Mouse (Mus musculus) CH12.LX (cell line): ENCODE measurements at regions not wholly inside any gene's neighbourhood (a gene's known extent, or its start where the extent isn't known, plus 50 kb on each side); places are given as distances from the start of the nearest gene placed in this dataset.

Experiments
- CTCF ChIP-seq, 2 experiments: IDR thresholded peaks in 1 of 2; conservative IDR thresholded peaks in 1 of 2; 2 replicates each; pipeline ENCODE4 v1.5.1; 2011 to 2012; ENCODE audit warnings: low read depth in 2 of 2, low read length in 2 of 2, improper control_type of control experiment in 1 of 2, inconsistent platforms in 1 of 2, mild to moderate bottlenecking in 1 of 2, moderate library complexity in 1 of 2
- MAFK ChIP-seq: IDR thresholded peaks from 2 replicates; pipeline ENCODE4 v1.6.1; 2011; ENCODE audit warnings: low read length, improper control_type of control experiment; ENCODE audit not compliant: insufficient replicate concordance
- POLR2A ChIP-seq: IDR thresholded peaks from 2 replicates; pipeline ENCODE4 v1.6.1; 2011; ENCODE audit warnings: low read depth, mild to moderate bottlenecking, improper control_type of control experiment, low read length
- POLR2AphosphoS2 ChIP-seq: IDR thresholded peaks from 2 replicates; pipeline ENCODE4 v1.6.1; 2011; ENCODE audit warnings: low read depth, low read length, improper control_type of control experiment
- ZNF384 ChIP-seq: IDR thresholded peaks from 2 replicates; pipeline ENCODE4 v1.6.1; 2012; ENCODE audit warnings: low read depth, low read length, improper control_type of control experiment, inconsistent platforms

GRCm38 (mm10) chr9:92856410-92857083 lies 314.5 kb downstream of the Plod2 start:
- TF ChIP-seq MAFK (no peak), ZNF384 (no peak), POLR2A (no peak), POLR2AphosphoS2 (no peak), CTCF (conservative IDR thresholded peaks at IDR 0.05 in 1 of 2, IDR thresholded peaks at IDR 0.05 in 1 of 2; ENCODE audit: low read depth in 2 of 2, low read length in 2 of 2) (no peak)
